Mouse (Mus musculus): ENCODE data around the gene Pds5a. TPM values are rescaled to one million over a fixed set of nuclear protein-coding genes. Genes with fewer than 3 reads are reported as not detected.

Gene Pds5a
- polyA plus RNA-seq, 1 experiment from 2014 or later = 52.6 TPM

GRCm38 (mm10) chr5:65606820-65607219, 91.3 kb downstream of the Pds5a start:
- Histone ChIP-seq H3K4me2 (no peak overlapping the region), H3K4me1 (no peaks in the 10 kb centered on the region), H3K36me3 (peaks cover 52% of the 10 kb centered on the region), H3K9ac (no peak overlapping the region), H3K27ac (no peak overlapping the region), H3K27me3 (replicated peaks) (no peaks in the 10 kb centered on the region), H3K9me3 (replicated peaks) (no peaks in the 10 kb centered on the region), H3K4me3 (no peak overlapping the region)
- 83% methylated on average over 1 of the region's 1 CpGs for WGBS (ENCODE audit: insufficient replicate concordance)
- no peak for ATAC-seq

GRCm38 (mm10) chr5:65599681-65600080, 98.4 kb downstream of the Pds5a start:
- H3K4me3 ChIP-seq = no peak overlapping the region
- WGBS (ENCODE audit: insufficient replicate concordance) = 85% methylated on average over 7 of the region's 7 CpGs
- no peak overlapping the region for H3K27ac ChIP-seq
- no peak for ATAC-seq
- peaks cover 68% of the 10 kb centered on the region for H3K36me3 ChIP-seq
- no peak overlapping the region for H3K9ac ChIP-seq
- H3K27me3 ChIP-seq (replicated peaks) = no peaks in the 10 kb centered on the region
- no peaks in the 10 kb centered on the region for H3K9me3 ChIP-seq (replicated peaks)
- no peak overlapping the region for H3K4me2 ChIP-seq
- H3K4me1 ChIP-seq = no peaks in the 10 kb centered on the region

- Histone ChIP-seq H3K36me3 (peaks cover 81% of the 10 kb centered on the region), H3K4me2 (no peak overlapping the region), H3K27me3 (replicated peaks) (no peaks in the 10 kb centered on the region), H3K4me1 (0 out of 2 replicates have a peak, but pooled peaks cover 2% of the 10 kb centered on the region), H3K9me3 (replicated peaks) (no peaks in the 10 kb centered on the region), H3K27ac (no peak overlapping the region), H3K4me3 (no peak overlapping the region), H3K9ac (no peak overlapping the region)
- no peak for ATAC-seq
- 69% methylated on average over 2 of the region's 2 CpGs for WGBS (ENCODE audit: insufficient replicate concordance)
Observed at GRCm38 (mm10) chr5:65592421-65592820, 105.7 kb downstream of the Pds5a start.

GRCm38 (mm10) chr5:65590199-65590598, 107.9 kb downstream of the Pds5a start:
- no peak overlapping the region for H3K4me3 ChIP-seq
- ATAC-seq = no peak

GRCm38 (mm10) chr5:65586291-65586690, 111.8 kb downstream of the Pds5a start:
- H3K9me3 ChIP-seq (replicated peaks) = no peaks in the 10 kb centered on the region
- 0 out of 2 replicates have a peak, but pooled peaks cover 2% of the 10 kb centered on the region for H3K4me1 ChIP-seq
- 84% methylated on average over 5 of the region's 5 CpGs for WGBS (ENCODE audit: insufficient replicate concordance)
- H3K36me3 ChIP-seq = peaks cover 72% of the 10 kb centered on the region
- no peak overlapping the region for H3K4me2 ChIP-seq
- no peak overlapping the region for H3K9ac ChIP-seq
- H3K27me3 ChIP-seq (replicated peaks) = no peaks in the 10 kb centered on the region
- no peak for ATAC-seq
- no peak overlapping the region for H3K4me3 ChIP-seq
- no peak overlapping the region for H3K27ac ChIP-seq

More at GRCm38 (mm10) chr5:65590199-65590598, 107.9 kb downstream of the Pds5a start:
- H3K9ac ChIP-seq = no peak overlapping the region
- no peak overlapping the region for H3K4me2 ChIP-seq
- 0 out of 2 replicates have a peak, but pooled peaks cover 2% of the 10 kb centered on the region for H3K4me1 ChIP-seq
- no peaks in the 10 kb centered on the region for H3K9me3 ChIP-seq (replicated peaks)
- H3K36me3 ChIP-seq = peaks cover 81% of the 10 kb centered on the region
- H3K27ac ChIP-seq = no peak overlapping the region
- no peaks in the 10 kb centered on the region for H3K27me3 ChIP-seq (replicated peaks)
- WGBS (ENCODE audit: insufficient replicate concordance) = 40% methylated on average over 1 of the region's 1 CpGs

- Histone ChIP-seq H3K27me3 (replicated peaks) (no peaks in the 10 kb centered on the region), H3K9me3 (replicated peaks) (no peaks in the 10 kb centered on the region), H3K4me3 (no peak overlapping the region), H3K4me2 (no peak overlapping the region), H3K27ac (no peak overlapping the region), H3K36me3 (peaks cover 54% of the 10 kb centered on the region), H3K9ac (no peak overlapping the region), H3K4me1 (peaks cover 7% of the 10 kb centered on the region; the same call in 1 of the 2 replicates)
- 79% methylated on average over 3 of the region's 3 CpGs for WGBS (ENCODE audit: insufficient replicate concordance)
- no peak for ATAC-seq
Observed at GRCm38 (mm10) chr5:65578545-65578944, 119.5 kb downstream of the Pds5a start.

GRCm38 (mm10) chr5:65575896-65576295, 122.2 kb downstream of the Pds5a start:
- no peaks in the 10 kb centered on the region for H3K9me3 ChIP-seq (replicated peaks)
- peaks cover 51% of the 10 kb centered on the region for H3K36me3 ChIP-seq
- no peak overlapping the region for H3K9ac ChIP-seq
- H3K4me2 ChIP-seq = no peak overlapping the region
- 84% methylated on average over 2 of the region's 2 CpGs for WGBS (ENCODE audit: insufficient replicate concordance)
- peaks cover 7% of the 10 kb centered on the region; the same call in 1 of the 2 replicates for H3K4me1 ChIP-seq
- H3K27me3 ChIP-seq (replicated peaks) = no peaks in the 10 kb centered on the region
- no peak overlapping the region for H3K27ac ChIP-seq
- no peak overlapping the region for H3K4me3 ChIP-seq
- no peak for ATAC-seq

GRCm38 (mm10) chr5:65574876-65575275, 123.2 kb downstream of the Pds5a start:
- WGBS (ENCODE audit: insufficient replicate concordance) = 82% methylated on average over 2 of the region's 2 CpGs
- H3K4me3 ChIP-seq = no peak overlapping the region
- H3K27me3 ChIP-seq (replicated peaks) = no peaks in the 10 kb centered on the region
- H3K4me1 ChIP-seq = peaks cover 7% of the 10 kb centered on the region; the same call in 1 of the 2 replicates
- H3K9ac ChIP-seq = no peak overlapping the region
- H3K27ac ChIP-seq = no peak overlapping the region
- no peaks in the 10 kb centered on the region for H3K9me3 ChIP-seq (replicated peaks)
- no peak overlapping the region for H3K4me2 ChIP-seq
- peaks cover 50% of the 10 kb centered on the region for H3K36me3 ChIP-seq
- ATAC-seq = no peak

GRCm38 (mm10) chr5:65565486-65565885, 132.6 kb downstream of the Pds5a start:
- 60% methylated on average over 2 of the region's 2 CpGs for WGBS (ENCODE audit: insufficient replicate concordance)

GRCm38 (mm10) chr5:65561125-65561893, 136.8 kb downstream of the Pds5a start:
- Histone ChIP-seq H3K27me3 (replicated peaks) (no peaks in the 10 kb centered on the region), H3K36me3 (peaks cover 15% of the 10 kb centered on the region), H3K9ac (no peak overlapping the region), H3K27ac (no peak overlapping the region), H3K4me3 (no peak overlapping the region), H3K9me3 (replicated peaks) (no peaks in the 10 kb centered on the region), H3K4me2 (no peak overlapping the region), H3K4me1 (peaks cover 37% of the 10 kb centered on the region)
- ATAC-seq = no peak; the same call in 1 of the 2 replicates
- WGBS (ENCODE audit: insufficient replicate concordance) = 54% methylated on average over 19 of the region's 20 CpGs

More at GRCm38 (mm10) chr5:65565486-65565885, 132.6 kb downstream of the Pds5a start:
- no peak overlapping the region for H3K4me3 ChIP-seq
- peaks cover 39% of the 10 kb centered on the region for H3K36me3 ChIP-seq
- H3K9me3 ChIP-seq (replicated peaks) = no peaks in the 10 kb centered on the region
- no peak overlapping the region for H3K4me2 ChIP-seq
- ATAC-seq = no peak
- no peaks in the 10 kb centered on the region for H3K27me3 ChIP-seq (replicated peaks)
- H3K4me1 ChIP-seq = peaks cover 23% of the 10 kb centered on the region
- no peak overlapping the region for H3K27ac ChIP-seq
- H3K9ac ChIP-seq = no peak overlapping the region

- Histone ChIP-seq H3K27ac (no peak overlapping the region), H3K36me3 (peaks cover 34% of the 10 kb centered on the region), H3K4me1 (peaks cover 44% of the 10 kb centered on the region), H3K9me3 (replicated peaks) (no peaks in the 10 kb centered on the region), H3K4me2 (no peak overlapping the region), H3K4me3 (no peak overlapping the region), H3K9ac (no peak overlapping the region), H3K27me3 (replicated peaks) (no peaks in the 10 kb centered on the region)
- no peak for ATAC-seq
Observed at GRCm38 (mm10) chr5:65557109-65557508, 141.0 kb downstream of the Pds5a start.

All from liver, embryonic 12.5 days (tissue).